Mouse (Mus musculus) right cerebral cortex, adult 18-20 months (tissue): Measurements from ENCODE around the gene Rgs19.

ENCODE experiments used
- DNase-seq: peaks from one replicate; pipeline ENCODE4 v3.0.0; 2022; ENCODE audit warnings: mixed read lengths

Rgs19 gene

GRCm38 (mm10) chr2:181648926-181649325 lies 44.9 kb downstream of the Rgs19 start:
- DNase-seq, result no peak

DNA sequence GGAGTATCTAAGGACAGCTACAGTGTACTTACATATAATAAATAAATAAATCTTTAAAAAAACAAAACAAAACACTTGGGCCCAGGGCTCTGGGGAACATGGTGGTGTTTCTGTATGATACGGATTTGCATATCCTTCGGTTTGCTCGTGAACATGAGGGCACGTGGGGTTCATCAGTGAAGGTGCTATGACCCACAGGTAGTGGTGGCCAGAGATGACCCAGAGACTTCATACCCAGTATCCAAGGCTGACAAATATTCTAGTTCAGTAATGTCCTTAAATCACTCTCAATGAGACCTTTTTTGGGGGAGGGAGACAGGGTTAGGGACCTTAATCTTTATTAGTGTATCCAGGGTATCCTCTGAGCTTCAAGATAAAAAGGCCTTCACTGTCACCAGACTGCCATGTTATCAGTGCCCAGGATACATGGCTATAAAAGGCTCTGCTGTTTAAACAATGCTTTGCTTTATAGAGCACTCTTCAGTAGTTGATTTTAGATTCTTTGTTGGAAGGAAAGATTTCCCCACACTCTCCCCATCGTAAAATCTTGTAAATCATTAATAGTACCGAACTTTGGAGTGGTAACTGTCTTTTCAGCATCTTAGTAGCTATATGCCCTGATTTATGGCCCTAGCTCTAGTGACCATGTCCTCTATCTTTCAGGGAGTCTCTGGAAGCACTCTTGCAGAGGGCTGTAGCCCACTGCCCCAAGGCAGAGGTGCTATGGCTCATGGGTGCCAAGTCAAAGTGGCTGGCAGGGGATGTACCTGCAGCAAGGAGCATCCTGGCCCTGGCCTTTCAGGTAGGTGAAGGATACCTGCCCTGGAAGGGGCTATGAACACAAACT lies 46.9 kb downstream of the Rgs19 start:
- no peak for DNase-seq

DNA sequence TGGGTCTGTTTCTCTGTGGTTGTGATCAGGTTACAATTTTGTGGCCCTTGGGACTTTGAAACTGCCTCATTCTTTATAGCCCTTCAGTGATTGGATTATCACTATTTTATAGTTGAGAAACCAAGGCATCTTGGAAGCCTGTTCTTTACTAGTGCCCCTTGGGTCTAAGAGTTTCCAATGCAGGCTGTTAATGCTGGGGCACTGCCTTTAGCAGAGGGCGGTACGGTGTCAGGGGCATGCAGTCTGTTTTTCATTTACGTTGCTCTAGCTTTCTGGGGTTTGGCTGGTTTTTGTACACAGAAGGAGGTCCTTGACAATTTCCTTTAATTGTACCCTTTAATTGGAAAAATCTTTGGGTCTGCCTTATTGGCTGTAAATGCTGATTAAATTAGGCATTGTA lies 48.1 kb downstream of the Rgs19 start:
- DNase-seq, result no peak

- no peak for DNase-seq
Observed at GRCm38 (mm10) chr2:181644361-181644760, 49.4 kb downstream of the Rgs19 start.
